Mouse (Mus musculus) testis, postnatal 14 days (tissue): ENCODE measurements around the gene Adig.

Experiments
- DNase-seq: peaks from one replicate; pipeline ENCODE4 v3.0.0; 2021; ENCODE audit warnings: low spot score

Gene Adig

GRCm38 (mm10) chr2:158541286-158541685 is 38.9 kb downstream of the Adig start:
- no peak for DNase-seq

- no peak for DNase-seq
Measured at GRCm38 (mm10) chr2:158545266-158545665, 42.9 kb downstream of the Adig start.

GRCm38 (mm10) chr2:158546751-158547150 is 44.3 kb downstream of the Adig start:
- DNase-seq, result peak; percentile 60

GRCm38 (mm10) chr2:158550067-158550466 is 47.7 kb downstream of the Adig start:
- DNase-seq, result peak; percentile 62

GRCm38 (mm10) chr2:158554366-158554765 is 52.0 kb downstream of the Adig start:
- no peak for DNase-seq

- DNase-seq, result no peak
Measured at GRCm38 (mm10) chr2:158555252-158555651, 52.8 kb downstream of the Adig start.

GRCm38 (mm10) chr2:158555812-158556211 is 53.4 kb downstream of the Adig start:
- DNase-seq, result no peak

GRCm38 (mm10) chr2:158556225-158556624 is 53.8 kb downstream of the Adig start:
- DNase-seq, result peak; percentile 64

- DNase-seq, result no peak
Measured at GRCm38 (mm10) chr2:158556750-158557149, 54.3 kb downstream of the Adig start.
